Mouse (Mus musculus): Measurements from ENCODE around the gene Elavl3. TPM values are rescaled to one million over a fixed set of nuclear protein-coding genes. Genes with fewer than 3 reads are reported as not detected.

Gene Elavl3
- polyA plus RNA-seq, 2 experiments from 2014 or later: 0.07 TPM; not detected in 1

DNA sequence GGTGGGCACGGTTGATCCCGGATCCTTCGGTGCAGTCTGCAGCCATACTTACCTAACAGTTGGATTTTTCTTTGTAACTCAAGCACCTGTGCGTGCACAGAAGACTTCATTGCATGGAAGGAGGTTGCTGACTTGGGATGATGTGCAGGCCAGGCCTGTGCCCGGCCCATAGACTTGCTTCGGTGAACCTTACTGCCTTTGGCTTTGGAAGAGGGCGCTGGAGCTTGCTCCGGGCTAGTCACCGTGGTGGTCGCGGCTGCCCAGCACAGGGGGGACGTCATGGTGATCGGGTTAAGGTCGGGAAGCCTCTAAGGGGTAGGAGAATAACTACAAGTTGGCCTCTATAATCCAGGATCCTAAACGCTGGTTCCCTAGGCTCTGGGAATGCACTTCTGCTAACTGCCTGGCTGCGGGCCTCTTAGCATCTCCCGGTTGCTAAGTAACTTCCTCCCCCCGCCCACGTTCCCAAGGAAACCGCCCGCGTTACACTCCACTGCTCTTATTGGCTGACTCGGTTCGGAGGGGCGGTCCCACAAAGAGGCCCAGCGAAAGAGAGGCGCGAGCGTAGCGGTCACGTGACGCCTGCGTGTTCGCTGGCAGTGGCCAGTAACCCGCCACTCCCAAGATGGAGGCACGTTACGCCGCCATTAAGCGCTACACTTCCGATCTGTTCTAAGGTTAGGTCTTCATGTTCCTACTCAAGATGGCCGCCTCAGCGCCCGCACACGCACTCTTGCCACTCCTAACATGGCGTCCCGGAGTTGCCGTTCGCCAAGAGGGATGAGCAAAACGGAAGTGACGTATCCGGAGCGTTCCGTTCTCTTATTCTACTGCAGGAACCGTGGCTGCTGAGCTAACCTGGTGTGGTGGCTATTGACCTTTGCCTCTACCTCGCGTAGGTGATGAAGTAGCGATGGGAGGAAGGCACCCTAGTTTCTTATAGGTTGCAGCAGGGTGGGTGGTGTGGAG is 49.3 kb downstream of the Elavl3 start, which contains the start of the genes Ccdc151 and Prkcsh:
Ccdc151 (minus strand) TSS at position 441 of the 969 bp plus-strand sequence.
Prkcsh (plus strand) TSS at position 613 of the 969 bp plus-strand sequence.
- ATAC-seq: peak; percentile 96

DNA sequence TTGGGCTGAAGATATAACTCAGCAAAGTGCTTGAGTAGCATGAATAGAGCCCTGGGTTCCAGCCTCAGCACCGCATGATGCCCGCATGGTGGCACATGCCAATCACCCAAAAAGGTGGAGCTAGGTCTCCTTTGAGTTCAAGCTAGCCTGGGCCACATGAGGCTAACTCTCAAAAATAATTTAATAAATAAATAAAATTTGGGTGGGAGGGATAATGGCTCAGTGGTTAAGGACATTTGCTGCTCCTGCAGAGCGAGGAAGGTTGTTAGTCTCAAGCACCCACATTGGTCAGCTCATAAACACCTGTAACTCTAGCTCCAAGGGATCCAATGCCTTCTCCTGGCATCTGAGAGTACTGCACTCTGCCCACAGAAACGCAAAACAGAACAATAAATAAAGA is 50.2 kb downstream of the Elavl3 start:
- ATAC-seq: no peak

GRCm38 (mm10) chr9:22000296-22000695 is 51.5 kb downstream of the Elavl3 start:
- ATAC-seq: no peak

GRCm38 (mm10) chr9:21996178-21996867 is 55.5 kb downstream of the Elavl3 start:
- no peak for ATAC-seq

GRCm38 (mm10) chr9:21992227-21992626 is 59.6 kb downstream of the Elavl3 start:
- no peak for ATAC-seq

DNA sequence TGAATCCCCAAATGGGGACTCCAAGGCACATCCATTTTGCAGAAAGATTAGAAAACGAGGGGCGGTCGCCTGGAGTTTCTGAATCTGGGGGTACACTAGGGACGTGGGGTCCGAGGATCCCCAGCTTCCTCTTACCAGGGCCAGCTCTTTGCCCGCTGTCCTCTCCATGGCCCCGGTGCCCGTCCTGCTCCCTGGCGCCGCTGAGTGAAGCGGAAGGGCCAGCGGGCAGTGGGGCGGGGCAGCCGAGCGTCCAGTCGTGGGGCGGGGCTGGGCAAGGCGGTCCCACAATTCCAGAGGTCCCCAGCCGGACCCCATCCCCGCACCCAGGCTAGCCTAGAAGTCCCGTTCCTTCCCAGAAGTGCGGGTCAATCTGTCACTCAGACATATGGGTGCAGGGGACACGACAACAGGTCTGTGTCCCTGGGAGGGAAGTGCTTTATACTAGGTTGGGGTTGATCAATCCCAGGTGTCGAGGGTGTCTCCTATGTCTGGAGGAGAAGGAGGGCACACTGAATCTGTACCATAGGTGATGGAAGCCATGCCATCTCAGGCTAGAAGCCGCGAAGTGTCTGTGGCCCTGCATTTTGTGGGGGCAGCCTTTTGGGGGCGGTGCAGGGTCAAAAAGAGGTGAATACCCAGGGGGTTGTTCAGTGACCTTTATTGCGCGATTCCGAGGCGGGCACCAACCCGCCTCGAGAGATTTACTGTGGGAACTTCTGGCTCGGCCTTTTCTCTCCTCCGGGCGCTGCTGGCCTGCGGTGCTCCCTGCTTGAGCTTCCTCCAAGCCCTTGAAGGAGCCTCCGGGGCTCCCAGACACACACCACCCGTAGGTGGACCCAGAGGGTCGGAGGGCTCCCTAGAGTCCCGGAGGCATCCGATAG is 62.4 kb downstream of the Elavl3 start, which contains the start of gene Rgl3:
Rgl3 (minus strand) TSS at position 217 of the 881 bp plus-strand sequence.
- ATAC-seq: no peak

DNA sequence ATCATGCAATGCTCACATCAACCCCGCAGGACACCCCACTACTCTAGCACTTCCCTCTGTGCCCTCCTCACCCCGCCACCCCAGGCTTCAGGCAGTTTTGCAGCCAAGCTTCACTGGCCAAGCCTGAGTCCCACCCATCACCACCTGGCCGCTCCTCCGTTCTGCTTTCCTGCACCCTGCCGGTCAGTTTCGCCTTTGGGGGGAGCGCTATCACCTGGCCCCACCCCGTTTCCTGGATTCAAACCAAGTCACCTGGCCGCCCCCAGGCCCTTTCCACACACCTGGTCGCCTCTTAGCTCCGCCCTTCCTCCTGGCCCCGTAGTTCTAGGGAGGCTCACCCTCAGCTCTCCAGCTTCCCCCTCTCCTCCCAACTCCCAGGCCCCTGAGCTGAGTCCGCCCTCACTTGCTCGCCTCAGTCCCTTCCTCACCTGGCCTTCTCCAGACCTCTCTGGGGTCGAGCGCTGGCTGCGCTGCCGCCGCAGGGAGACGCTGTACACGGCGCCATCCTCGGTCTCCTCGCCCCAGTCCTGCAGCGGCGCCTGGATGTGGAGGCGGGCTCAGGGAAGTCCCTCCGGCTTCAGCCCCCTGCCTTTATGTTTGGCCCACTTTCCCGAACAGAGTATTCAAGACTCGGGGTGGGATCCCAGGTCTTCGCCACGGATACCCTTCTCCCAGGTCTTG is 63.3 kb downstream of the Elavl3 start:
- ATAC-seq: no peak

DNA sequence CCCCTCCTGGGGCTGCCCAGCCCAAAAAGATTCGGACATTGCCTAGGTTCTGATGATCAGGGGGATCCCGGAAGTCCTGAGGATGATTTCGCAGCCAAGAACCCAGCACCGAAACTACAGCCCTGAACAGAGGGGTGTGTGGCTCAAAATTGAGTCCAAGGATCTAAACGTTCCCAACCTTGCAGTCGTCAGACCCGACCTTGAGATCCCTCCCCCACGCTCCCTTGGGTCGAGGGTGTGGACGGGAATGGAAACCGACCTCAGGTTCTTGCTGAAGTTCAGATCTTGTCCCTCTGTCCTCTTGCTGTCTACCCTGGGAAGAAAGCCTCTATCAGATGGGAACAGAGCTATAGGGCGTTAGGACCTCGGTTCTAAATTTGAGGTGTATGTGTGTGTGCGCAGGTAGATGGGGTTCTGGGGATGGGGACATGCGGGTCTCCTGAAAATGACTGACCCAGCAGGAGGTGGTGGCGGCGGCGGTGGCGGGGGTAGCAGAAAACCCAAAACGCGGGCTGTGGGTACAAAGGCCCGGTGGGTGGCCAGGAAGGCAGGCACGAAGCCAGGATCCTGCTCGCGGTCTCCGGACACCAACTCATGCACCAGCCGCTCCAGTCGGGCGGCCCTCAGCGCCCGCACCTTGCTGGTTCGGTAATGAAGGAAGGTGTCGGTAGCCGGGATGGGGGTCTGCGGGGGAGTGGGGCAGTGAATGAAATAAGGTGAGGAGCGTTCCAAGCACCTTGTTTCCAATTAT is 64.1 kb downstream of the Elavl3 start:
- no peak for ATAC-seq

- ATAC-seq: no peak
Observed at GRCm38 (mm10) chr9:21983911-21984310, 67.9 kb downstream of the Elavl3 start.

DNA sequence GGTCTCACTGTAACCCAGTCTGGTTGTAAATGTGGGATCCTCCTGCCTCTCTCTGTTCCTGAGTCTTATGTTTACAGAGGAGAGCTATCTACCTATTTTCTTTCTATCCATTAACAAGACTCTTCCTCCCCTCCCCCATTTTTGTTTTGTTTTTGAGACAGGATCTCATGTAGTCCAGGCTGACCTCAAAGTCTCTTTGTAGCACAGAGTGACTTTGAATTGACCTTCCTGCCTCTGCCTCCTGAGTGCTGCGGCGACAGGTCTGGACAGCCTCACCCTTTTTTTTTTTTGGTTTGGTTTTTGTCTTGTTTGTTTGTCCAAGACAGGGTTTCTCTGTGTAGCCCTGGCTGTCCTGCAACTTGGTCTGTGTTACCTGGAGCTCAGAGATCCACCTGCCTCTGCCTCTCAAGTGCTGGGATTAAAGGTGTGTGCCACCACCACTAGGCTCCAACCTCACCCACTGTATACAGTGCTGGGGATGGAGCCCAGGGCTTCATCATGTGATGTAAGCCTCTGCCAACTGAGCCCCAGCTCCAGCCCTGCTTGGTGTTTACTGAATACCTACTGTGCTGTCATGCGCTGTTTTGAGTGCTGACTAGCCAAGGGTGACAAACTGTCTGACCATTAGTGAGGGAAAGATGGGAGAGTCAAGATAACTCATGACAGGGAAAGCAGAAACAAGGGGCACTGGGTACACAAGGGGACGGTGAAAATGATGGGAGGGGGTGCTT is 73.3 kb downstream of the Elavl3 start:
- ATAC-seq: no peak

DNA sequence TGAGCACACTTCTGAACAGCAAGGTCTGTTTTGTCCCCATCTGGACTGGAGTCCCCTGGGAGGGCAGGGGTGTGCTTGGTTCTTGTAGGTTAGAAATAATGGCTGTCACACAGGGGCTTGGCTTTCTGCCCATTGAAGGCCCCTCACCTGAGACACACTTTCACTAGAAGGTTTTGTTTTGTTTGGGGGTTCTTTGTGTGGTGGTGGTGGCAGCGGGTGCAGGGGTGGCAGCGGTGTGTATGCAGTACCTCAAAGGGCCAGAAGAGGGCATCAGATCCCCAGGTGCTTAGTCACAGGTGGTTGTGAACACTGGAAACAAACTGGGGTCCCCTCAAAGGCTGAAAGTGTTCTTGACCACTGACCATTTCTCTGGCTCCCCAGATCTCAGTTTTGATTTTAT is 73.9 kb downstream of the Elavl3 start:
- no peak for ATAC-seq

GRCm38 (mm10) chr9:21977331-21977730 is 74.5 kb downstream of the Elavl3 start:
- no peak for ATAC-seq

- ATAC-seq: no peak
Observed at GRCm38 (mm10) chr9:21976626-21977175, 75.1 kb downstream of the Elavl3 start.

GRCm38 (mm10) chr9:21969304-21969703 is 82.5 kb downstream of the Elavl3 start:
- ATAC-seq: no peak

- ATAC-seq: no peak
Observed at GRCm38 (mm10) chr9:21968883-21969282, 82.9 kb downstream of the Elavl3 start.
